Mouse (Mus musculus) retina, postnatal 7 days (tissue): ENCODE measurements around the gene Lsp1.

ENCODE experiments used
- DNase-seq: peaks from one replicate; pipeline ENCODE4 v3.0.0-alpha.2; 2012; ENCODE audit warnings: low read depth, low spot score

The Lsp1 gene

DNA sequence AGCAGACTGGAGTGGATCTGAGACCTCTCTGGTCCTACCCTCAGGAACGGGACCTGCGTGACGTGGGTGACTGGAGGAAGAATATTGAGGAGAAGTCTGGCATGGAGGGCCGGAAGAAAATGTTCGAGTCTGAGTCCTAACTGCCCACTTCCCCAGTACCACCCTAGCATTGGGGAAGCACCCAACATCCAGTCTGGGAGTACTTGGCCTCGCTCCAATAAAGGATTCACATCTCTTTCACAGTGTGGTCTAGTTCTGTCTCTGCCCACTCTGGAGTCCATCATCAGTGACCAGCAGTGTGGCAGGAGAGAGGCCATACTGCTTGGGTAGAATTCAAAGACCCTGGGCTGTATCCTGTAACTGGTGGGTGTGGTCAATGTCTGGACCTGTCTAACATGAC lies 16.4 kb upstream of the Lsp1 start:
- no peak for DNase-seq

- DNase-seq = no peak
Measured at GRCm38 (mm10) chr7:142445324-142445723, 15.3 kb upstream of the Lsp1 start.

DNA sequence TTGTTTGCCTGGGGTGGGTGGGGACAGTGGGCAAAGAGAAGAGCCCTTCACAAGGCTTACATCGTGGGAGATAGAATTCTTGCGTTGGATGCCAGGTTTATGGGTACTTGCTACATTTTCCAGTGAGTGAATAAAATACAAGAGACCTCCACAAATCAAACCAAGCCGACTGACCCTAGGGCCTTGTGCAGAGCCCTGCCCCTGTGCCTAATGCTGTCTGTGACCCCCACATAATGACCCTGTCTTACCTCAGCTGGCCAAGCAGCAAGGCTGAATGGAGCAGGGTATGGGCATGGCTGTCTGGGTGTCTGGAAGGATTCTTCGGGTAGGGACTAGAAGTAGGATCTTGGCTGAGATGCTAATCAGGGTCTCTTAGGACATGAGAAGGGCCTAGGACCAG lies 14.3 kb upstream of the Lsp1 start:
- no peak for DNase-seq

- no peak for DNase-seq
Measured at GRCm38 (mm10) chr7:142449038-142449617, 11.5 kb upstream of the Lsp1 start.

DNA sequence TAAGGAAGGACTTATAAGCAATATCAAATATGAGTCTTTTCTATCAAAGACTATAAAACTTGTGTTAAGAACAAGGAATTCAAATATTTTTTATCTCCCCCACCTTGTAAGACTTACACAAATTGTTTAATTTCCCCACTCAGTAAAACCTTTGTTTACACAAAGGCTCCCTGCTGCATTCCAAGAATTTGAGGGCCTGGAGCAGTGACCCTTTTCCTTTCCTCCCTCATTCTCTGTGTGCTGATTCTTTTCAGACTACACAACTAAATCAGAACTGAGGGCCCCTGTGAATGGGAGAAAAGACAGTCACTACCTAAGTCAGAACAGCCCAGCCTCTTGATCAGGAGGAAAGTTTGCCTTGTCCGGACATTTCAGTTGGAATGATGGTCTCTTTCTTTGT lies 5.9 kb upstream of the Lsp1 start:
- no peak for DNase-seq

DNA sequence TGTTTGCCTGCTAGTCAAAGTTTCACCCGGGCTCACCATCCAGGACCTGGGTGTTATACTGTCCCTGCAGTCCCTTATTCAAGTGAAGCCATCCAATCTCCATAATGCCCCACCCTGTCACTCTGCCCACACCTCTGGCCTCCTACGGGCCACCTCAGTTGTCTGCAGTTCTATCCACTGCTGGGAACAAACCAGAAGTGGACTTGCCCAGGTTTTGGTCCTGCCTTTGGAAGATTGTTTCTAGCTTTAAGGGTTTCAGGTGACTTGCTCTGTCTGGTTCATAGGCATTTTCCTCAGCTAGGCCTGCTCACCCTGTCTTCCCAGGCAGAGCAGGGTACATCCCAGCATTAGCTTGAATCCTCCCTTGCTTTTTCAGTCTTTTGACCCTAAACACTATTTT lies 5.4 kb upstream of the Lsp1 start:
- DNase-seq = no peak

GRCm38 (mm10) chr7:142456806-142457205 lies 3.8 kb upstream of the Lsp1 start:
- no peak for DNase-seq

GRCm38 (mm10) chr7:142457227-142457811 lies 3.3 kb upstream of the Lsp1 start:
- no peak for DNase-seq

DNA sequence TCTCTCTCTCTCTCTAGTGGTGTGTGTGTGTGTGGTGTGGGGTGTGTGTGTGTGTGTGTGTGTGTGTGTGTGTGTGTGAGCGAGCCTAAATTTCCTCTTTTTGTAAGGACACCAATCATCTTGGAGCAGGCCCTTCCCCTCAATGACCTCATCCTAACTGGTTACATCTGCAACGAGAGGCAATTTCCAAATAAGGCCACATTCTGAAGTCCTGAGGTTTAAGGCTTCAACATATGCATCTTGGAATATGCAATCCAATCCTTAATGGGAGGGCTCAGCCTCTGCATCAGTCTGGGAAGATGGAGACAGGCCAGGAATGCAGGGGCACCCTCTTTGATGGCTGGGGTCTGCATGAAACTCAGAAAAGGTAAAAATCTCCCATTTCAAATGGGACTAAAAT lies 2.6 kb upstream of the Lsp1 start:
- no peak for DNase-seq

GRCm38 (mm10) chr7:142458676-142459298 lies 1.8 kb upstream of the Lsp1 start:
- DNase-seq = no peak

DNA sequence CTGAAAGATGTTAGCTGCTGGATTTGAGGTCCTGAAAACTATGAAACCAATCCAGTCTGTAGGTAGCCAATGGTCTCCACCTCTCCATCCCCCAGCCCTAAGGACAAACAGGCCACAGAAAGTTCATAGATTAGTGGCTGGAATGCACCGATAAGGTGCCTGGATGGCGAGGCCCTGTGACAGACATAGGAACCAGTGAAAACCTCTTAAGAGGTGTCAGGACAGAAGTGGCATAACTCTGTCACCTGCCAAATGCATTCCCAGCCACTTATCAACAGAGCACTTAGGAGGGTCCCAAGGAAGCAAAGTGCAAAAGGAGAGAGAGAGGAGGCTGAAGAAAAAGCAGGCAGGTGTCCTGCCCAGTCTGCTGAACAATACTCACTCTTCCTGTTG lies 1.3 kb upstream of the Lsp1 start:
- no peak for DNase-seq

DNA sequence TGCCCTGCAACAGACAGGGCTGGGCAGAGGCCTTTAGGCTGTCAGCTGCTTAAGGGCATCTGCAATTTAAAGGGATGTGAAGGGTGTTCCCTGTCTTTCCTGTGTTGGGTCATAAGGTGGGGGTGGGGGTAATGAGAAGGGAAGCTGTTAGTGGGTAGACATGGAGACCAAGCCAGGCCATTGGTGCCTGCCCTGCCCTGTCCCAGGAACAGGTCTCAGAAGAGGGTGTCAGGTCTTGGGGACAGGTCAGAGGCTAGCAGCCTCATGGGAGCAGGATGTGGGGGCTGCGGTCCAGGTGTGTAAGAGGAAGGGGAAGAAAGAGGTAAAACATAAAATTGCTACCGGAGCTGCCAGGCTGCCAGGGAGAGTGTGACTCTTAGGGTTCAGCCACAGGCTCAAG lies 837 bp downstream of the Lsp1 start:
- DNase-seq = no peak

DNA sequence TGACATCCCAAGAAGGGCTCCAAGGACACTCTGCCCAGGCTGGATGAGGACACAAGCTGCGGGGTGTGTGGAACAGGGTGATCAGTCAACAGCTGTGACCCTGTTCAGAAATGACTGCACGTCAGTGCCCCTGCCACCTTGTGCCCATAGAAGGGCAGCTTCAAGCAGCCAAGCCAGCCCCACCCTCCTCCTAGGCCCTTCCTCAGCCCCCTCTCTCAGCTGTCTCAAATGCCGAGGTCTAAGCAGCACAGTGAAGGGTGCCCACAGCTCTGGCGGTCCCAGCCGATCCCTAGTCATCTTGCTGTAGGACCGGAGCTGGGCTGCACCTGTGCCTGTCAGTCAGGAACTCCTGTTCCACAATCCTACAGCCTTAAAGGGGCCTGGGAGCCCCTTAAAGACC lies 1.6 kb downstream of the Lsp1 start:
- DNase-seq = no peak

DNA sequence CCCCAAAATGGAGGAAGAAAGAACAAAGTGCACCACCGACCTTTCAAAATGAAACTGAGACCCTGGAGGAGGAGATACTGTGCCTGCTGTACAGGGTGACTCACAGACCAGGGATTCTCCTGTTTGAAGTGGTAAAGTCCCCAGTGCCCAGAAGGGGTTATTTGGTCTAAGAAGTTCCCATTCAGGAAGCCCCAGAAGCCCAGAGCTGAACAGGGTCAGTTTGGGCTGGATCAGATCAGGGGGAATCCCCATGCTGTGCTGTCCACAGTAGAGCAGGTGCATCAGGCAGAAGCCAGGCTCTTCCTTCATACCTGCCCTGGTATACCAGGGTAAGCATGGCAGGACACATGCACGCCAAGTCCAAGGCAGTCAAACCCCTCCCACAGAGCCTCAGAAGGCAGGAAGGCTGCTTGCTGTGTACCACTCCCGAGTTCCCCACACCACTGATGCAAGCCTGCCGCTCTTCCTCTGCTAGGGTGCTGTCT lies 2.0 kb downstream of the Lsp1 start:
- DNase-seq = no peak

- no peak for DNase-seq
Measured at GRCm38 (mm10) chr7:142470171-142470691, 9.6 kb downstream of the Lsp1 start.

- no peak for DNase-seq
Measured at GRCm38 (mm10) chr7:142470808-142471413, 10.3 kb downstream of the Lsp1 start.

DNA sequence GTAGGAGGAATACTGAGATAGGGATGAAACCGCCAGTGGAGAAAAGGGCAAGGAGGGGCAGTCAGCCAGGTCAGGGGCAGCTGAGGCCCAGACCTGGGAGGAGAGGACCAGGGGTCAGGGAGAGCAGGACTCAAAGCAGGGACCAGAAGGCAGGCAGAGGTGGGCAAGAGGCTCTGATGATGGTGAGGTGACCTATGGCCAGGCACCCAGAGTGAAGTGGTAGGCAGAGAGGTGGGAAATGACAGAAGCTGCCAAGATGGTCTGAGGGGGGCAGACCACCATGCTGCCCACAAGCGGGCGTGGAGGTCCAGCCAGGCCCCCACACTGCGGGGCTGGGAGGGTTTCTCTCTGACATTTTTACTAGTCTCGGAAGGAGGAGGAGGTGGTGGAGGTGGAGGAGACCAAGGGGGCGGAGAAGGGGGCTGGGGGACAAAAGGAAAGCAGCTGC lies 10.8 kb downstream of the Lsp1 start:
- no peak for DNase-seq

DNA sequence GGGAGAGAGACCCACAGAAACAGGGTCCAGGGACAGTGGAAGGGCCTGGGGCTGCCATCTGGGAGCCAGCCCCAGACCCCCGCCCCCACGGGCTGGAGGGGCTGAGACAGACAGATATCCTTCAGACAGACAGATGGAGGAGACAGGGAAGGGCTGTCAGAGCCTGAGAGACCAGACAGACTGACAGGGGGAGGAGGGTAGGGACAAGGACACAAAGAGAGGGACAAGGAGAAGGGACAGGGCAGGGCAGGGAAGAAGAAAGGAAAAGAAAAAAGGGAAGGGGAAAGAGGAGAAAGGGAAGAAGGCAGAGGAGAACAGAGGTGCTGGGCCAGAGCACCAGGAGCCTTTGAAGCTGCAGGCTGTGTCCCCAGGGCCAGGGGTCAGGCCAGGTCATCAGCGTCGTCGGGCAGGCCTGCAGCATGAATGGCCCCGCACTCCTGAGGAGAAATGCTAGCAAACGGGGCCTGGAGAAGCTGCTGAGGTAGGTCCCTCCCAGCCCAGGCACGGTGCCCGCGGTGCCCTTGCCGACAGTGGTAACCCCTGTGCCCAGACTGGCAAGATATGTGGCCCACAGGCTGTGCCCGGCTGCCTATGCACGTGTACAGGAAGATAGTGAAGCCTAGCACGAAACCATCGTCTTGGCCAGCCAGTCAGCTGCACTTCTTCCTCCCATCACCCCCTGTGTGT lies 11.4 kb downstream of the Lsp1 start:
- no peak for DNase-seq

- no peak for DNase-seq
Measured at GRCm38 (mm10) chr7:142472936-142473335, 12.3 kb downstream of the Lsp1 start.

GRCm38 (mm10) chr7:142473476-142473875 lies 12.9 kb downstream of the Lsp1 start:
- no peak for DNase-seq

DNA sequence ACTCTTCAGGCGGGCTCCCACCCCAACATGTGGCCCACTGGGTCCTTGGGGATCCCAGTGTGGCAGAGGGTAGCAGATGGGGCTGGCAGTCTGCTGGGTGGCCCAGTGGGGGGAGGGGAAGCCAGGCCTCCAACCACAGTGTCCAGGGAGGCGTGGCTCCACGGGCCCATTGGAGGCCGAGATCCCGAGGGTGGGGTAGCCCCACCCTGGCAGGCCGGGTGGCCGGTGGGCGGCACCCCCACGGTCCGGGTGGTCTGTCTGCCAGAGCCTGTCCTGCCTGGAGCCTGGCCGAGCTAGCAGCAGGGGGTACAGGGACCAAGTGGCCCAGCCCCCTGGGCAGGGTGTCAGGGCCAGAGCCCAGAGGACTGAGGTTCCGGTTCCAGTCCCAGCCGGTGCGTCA lies 14.2 kb downstream of the Lsp1 start:
- no peak for DNase-seq

GRCm38 (mm10) chr7:142475641-142476040 lies 15.0 kb downstream of the Lsp1 start:
- DNase-seq = no peak
